Mouse (Mus musculus) ES-E14 (cell line): ENCODE results near the gene Esyt3.

ENCODE experiments used
- CHD2 ChIP-seq: IDR thresholded peaks from 2 replicates; pipeline ENCODE4 v1.6.1; 2014; ENCODE audit warnings: mild to moderate bottlenecking, low read depth, low read length, inconsistent platforms
- ZC3H11A ChIP-seq: IDR thresholded peaks from 2 replicates; pipeline ENCODE4 v1.6.1; 2012; ENCODE audit warnings: low read depth, mild to moderate bottlenecking, inconsistent platforms, low read length, borderline replicate concordance
- ZNF384 ChIP-seq: IDR thresholded peaks from 2 replicates; pipeline ENCODE4 v1.6.1; 2012; ENCODE audit warnings: low read depth, low read length, inconsistent platforms

GRCm38 (mm10) chr9:99340126-99340525 is 18.2 kb downstream of the Esyt3 start:
- TF ChIP-seq ZC3H11A, result no peak
- TF ChIP-seq CHD2, result no peak
- TF ChIP-seq ZNF384, result no peak
